Mouse (Mus musculus) stomach, embryonic 14.5 days (tissue): Measurements from ENCODE around the gene Sergef. TPM values are rescaled to one million over a fixed set of nuclear protein-coding genes. Genes with fewer than 3 reads are reported as not detected.

Experiments used
- ATAC-seq: fragments of 200-750 bp; cut with Nextera tagmentation; 2 replicates; pipeline ENCODE4 v1.8.0; 2017; ENCODE audit warnings: low read depth, moderate TSS enrichment; ENCODE audit not compliant: insufficient number of reproducible peaks, insufficient read depth, low FRiP score
- H3K27ac ChIP-seq: fragments of 300-500 bp; sonication (generic); 2 replicates; pipeline ENCODE4 v1.5.1; 2014; ENCODE audit warnings: mild to moderate bottlenecking, low read length, moderate library complexity, mixed read lengths
- H3K27me3 ChIP-seq: fragments of 300-500 bp; sonication (generic); 2 replicates; pipeline ENCODE4 v1.6.1; 2014; ENCODE audit warnings: low read length, control low read depth, mixed read lengths; ENCODE audit not compliant: control insufficient read depth, insufficient read depth
- H3K36me3 ChIP-seq: fragments of 300-500 bp; sonication (generic); 2 replicates; pipeline ENCODE4 v1.6.1; 2014; ENCODE audit warnings: mild to moderate bottlenecking, control low read depth, low read length, moderate library complexity, mixed read lengths; ENCODE audit not compliant: control insufficient read depth, insufficient read depth
- H3K4me1 ChIP-seq: fragments of 300-500 bp; sonication (generic); 2 replicates; pipeline ENCODE4 v1.6.1; 2014; ENCODE audit warnings: low read length, control low read depth, mixed read lengths; ENCODE audit not compliant: control insufficient read depth, insufficient read depth
- H3K4me2 ChIP-seq: fragments of 300-500 bp; sonication (generic); replicated peaks from 2 replicates; pipeline ENCODE4 v1.6.1; 2014; ENCODE audit warnings: low read depth, low read length, control low read depth
- H3K4me3 ChIP-seq: fragments of 300-500 bp; sonication (generic); 2 replicates; pipeline ENCODE4 v1.5.1; 2014; ENCODE audit warnings: low read depth, low read length, control low read depth
- H3K9ac ChIP-seq: fragments of 300-500 bp; sonication (generic); replicated peaks from 2 replicates; pipeline ENCODE4 v1.6.1; 2014; ENCODE audit warnings: low read depth, mild to moderate bottlenecking, control low read depth, low read length, moderate library complexity, mixed read lengths
- H3K9me3 ChIP-seq: fragments of 300-500 bp; sonication (generic); 2 replicates; pipeline ENCODE4 v1.6.1; 2016; ENCODE audit warnings: low read depth, low read length, control low read depth; ENCODE audit not compliant: control insufficient read depth
- WGBS: fragments of 180-500 bp; shearing (Covaris S2); extraction: QIAGEN DNeasy Blood & Tissue Kit; methylation state at CpG from one replicate; pipeline ENCODE4 v1.1.7; 2014; 5-methylcytosine and 5-hydroxymethylcytosine counted together
- polyA plus RNA-seq: library from polyadenylated mRNA; unstranded; fragments of >200 nt; fragmentation: Nextera tagmentation; extraction: Ambion mirVana; gene quantifications from 2 replicates; pipeline ENCODE4 v1.2.1, GENCODE M21; 2014

Gene Sergef
- polyA plus RNA-seq, 1 experiment from 2014 or later = 18.4 TPM

- Histone ChIP-seq H3K4me1 (no peaks in the 10 kb centered on the region), H3K9ac (no peak overlapping the region), H3K27ac (no peak overlapping the region), H3K36me3 (no peaks in the 10 kb centered on the region), H3K4me3 (no peak overlapping the region), H3K9me3 (no peaks in the 10 kb centered on the region), H3K27me3 (no peaks in the 10 kb centered on the region), H3K4me2 (no peak overlapping the region)
- WGBS = 92% methylated on average over 17 of the region's 17 CpGs
- ATAC-seq = no peak
Measured at GRCm38 (mm10) chr7:46521794-46522193, 117.8 kb downstream of the Sergef start.

DNA sequence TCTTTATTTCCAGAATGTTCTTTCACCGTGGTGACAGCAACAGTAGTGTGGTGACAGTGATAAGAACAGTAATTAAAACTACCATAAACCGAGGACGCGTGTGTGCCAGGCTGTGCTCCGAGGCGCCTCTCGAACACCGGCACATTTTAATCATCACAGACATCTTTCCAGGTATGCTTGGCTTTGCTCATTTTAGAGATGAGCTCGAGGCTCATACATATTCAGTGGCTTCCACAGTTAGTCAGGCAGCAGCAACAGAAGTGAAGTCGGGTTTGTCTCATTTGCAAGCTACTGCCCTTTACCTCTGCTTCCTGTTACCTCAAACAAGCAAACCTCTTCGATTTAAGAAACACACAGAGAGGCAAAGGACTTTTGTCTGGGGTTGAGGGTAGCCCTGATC is 120.5 kb downstream of the Sergef start:
- Histone ChIP-seq H3K36me3 (no peaks in the 10 kb centered on the region), H3K4me1 (no peaks in the 10 kb centered on the region), H3K4me2 (no peak overlapping the region), H3K9me3 (no peaks in the 10 kb centered on the region), H3K27me3 (no peaks in the 10 kb centered on the region), H3K27ac (no peak overlapping the region), H3K9ac (no peak overlapping the region), H3K4me3 (no peak overlapping the region)
- no peak for ATAC-seq
- WGBS = 84% methylated on average over 11 of the region's 11 CpGs

DNA sequence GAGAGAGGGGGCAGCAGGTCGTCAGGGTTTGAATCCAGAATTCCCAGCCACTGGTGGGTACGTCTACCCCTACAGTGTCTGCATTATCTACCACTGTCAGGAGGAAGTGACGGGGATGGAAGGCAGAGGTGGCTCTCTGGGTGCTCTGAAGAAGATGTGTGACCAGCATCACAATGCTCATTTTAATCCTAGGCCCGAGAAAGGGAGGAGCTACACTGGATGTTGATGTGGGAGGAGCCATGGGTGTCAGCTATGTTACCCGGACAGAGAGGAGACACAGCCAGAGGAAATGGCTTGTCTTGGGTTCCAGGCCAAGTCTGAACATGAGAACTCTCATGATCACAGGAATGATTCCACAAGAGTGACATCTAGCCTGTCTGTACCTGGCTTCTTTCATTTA is 122.4 kb downstream of the Sergef start:
- ATAC-seq = no peak
- Histone ChIP-seq H3K27me3 (no peaks in the 10 kb centered on the region), H3K4me1 (no peaks in the 10 kb centered on the region), H3K27ac (no peak overlapping the region), H3K4me3 (no peak overlapping the region), H3K4me2 (no peak overlapping the region), H3K9me3 (no peaks in the 10 kb centered on the region), H3K9ac (no peak overlapping the region), H3K36me3 (no peaks in the 10 kb centered on the region)
- 68% methylated on average over 5 of the region's 5 CpGs for WGBS

DNA sequence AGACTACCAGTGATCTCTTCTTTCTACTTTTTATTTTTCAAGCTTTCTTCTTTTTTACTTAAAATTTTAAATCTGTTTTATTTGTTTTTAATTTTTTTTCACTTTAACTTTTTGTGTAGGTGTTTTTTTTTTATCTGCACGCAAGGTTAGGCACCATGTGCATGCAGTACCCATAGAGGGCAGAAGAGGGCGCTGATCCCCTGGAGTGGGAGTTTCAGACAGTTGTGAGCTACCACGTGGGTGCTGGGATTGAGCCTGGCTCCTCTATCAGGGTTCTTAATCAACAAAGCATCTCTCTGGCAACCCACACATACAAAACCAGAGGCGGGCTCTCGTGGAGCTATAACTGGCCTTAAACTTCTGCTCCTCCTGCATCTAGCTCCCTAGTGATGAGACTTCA is 123.6 kb downstream of the Sergef start:
- no peaks in the 10 kb centered on the region for H3K4me1 ChIP-seq
- no peaks in the 10 kb centered on the region for H3K27me3 ChIP-seq
- H3K27ac ChIP-seq = no peak overlapping the region
- H3K4me3 ChIP-seq = no peak overlapping the region
- 77% methylated on average over 5 of the region's 5 CpGs for WGBS
- no peak for ATAC-seq
- H3K36me3 ChIP-seq = no peaks in the 10 kb centered on the region
- no peak overlapping the region for H3K4me2 ChIP-seq
- no peak overlapping the region for H3K9ac ChIP-seq
- no peaks in the 10 kb centered on the region for H3K9me3 ChIP-seq

- no peaks in the 10 kb centered on the region for H3K9me3 ChIP-seq
- H3K9ac ChIP-seq = no peak overlapping the region
- H3K27me3 ChIP-seq = no peaks in the 10 kb centered on the region
- H3K4me2 ChIP-seq = no peak overlapping the region
- no peaks in the 10 kb centered on the region; the same call in 1 of the 2 replicates for H3K4me1 ChIP-seq
- ATAC-seq = no peak
- 90% methylated on average over 8 of the region's 8 CpGs for WGBS
- no peaks in the 10 kb centered on the region for H3K36me3 ChIP-seq
- no peak overlapping the region for H3K27ac ChIP-seq
- H3K4me3 ChIP-seq = no peak overlapping the region
Measured at GRCm38 (mm10) chr7:46514981-46515380, 124.6 kb downstream of the Sergef start.

- Histone ChIP-seq H3K9ac (no peak overlapping the region), H3K27ac (no peak overlapping the region), H3K4me1 (no peaks in the 10 kb centered on the region; the same call in 1 of the 2 replicates), H3K9me3 (no peaks in the 10 kb centered on the region), H3K27me3 (no peaks in the 10 kb centered on the region), H3K4me3 (no peak overlapping the region), H3K4me2 (no peak overlapping the region), H3K36me3 (no peaks in the 10 kb centered on the region)
- no peak for ATAC-seq
- 85% methylated on average over 8 of the region's 8 CpGs for WGBS
Measured at GRCm38 (mm10) chr7:46513562-46513961, 126.0 kb downstream of the Sergef start.

- ATAC-seq = no peak
Measured at GRCm38 (mm10) chr7:46512792-46513191, 126.8 kb downstream of the Sergef start.

GRCm38 (mm10) chr7:46510806-46511205 is 128.8 kb downstream of the Sergef start:
- no peak overlapping the region for H3K4me2 ChIP-seq
- 60% methylated on average over 2 of the region's 2 CpGs for whole genome bisulfite sequencing
- ATAC-seq = no peak

More at GRCm38 (mm10) chr7:46512792-46513191, 126.8 kb downstream of the Sergef start:
- H3K9me3 ChIP-seq = no peaks in the 10 kb centered on the region
- H3K4me2 ChIP-seq = no peak overlapping the region
- H3K4me1 ChIP-seq = no peaks in the 10 kb centered on the region; the same call in 1 of the 2 replicates
- no peak overlapping the region for H3K27ac ChIP-seq
- no peaks in the 10 kb centered on the region for H3K36me3 ChIP-seq
- WGBS = 64% methylated on average over 5 of the region's 5 CpGs
- H3K4me3 ChIP-seq = no peak overlapping the region
- no peaks in the 10 kb centered on the region for H3K27me3 ChIP-seq
- H3K9ac ChIP-seq = no peak overlapping the region

More at GRCm38 (mm10) chr7:46510806-46511205, 128.8 kb downstream of the Sergef start:
- Histone ChIP-seq H3K36me3 (no peaks in the 10 kb centered on the region), H3K9ac (no peak overlapping the region), H3K9me3 (no peaks in the 10 kb centered on the region), H3K4me1 (no peaks in the 10 kb centered on the region; the same call in 1 of the 2 replicates), H3K27ac (no peak overlapping the region), H3K4me3 (no peak overlapping the region), H3K27me3 (no peaks in the 10 kb centered on the region)
